Mouse (Mus musculus): ENCODE data around the gene Upf3b. TPM values are rescaled to one million over a fixed set of nuclear protein-coding genes. Genes with fewer than 3 reads are reported as not detected.
A peak's percentile ranks its signal among the peaks of the same experiment; 100 is the strongest.

The Upf3b gene
- total RNA-seq (2012; rRNA removed) = 13.0 and 14.0 TPM in 2 replicates
- polyA plus RNA-seq (2012; ENCODE audit: insufficient read depth in 1 of 2, insufficient read length in 2 of 2, low read depth in 1 of 2, low replicate concordance in 2 of 2, missing spikeins in 1 of 2) = 10 to 100 TPM in 1 of 2 experiments, not detected in 1; 25.0 TPM

DNA sequence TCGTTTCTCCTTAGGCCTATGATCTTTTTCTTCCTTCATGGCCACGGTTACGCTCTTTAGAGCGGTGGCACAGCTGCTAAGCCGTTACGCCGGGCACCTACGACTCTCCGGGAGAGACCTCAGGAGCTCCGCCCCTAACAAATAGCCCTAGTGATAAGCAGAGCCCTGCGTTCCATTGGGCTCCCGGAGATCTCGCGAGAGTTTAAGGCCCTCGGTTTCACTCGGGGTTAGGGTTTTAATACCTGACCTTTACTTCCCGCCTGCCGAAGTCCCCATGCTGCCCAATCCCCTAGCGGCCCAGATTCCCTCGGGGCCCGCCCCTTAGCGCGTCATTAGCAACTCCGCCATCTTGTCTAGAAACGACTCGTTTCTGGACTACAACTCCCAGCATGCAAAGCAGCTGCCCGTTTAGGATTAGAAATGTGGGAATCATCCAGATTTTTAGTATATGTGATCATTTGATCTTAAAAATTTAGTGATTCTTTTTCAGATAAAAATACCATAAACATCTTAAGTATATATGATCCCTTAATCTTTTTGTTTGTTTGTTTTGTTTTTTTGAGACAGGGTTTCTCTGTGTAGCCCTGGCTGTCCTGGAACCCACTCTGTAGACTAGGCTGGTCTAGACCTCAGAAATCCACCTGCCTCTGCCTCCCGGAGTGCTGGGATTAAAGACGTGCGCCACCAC lies at the start of gene Upf3b:
Gene Upf3b, minus strand, starts transcription at position 130 of the 688 bp plus-strand sequence.
- Histone ChIP-seq H3K4me1 (ENCODE audit: control insufficient read depth in 1 of 2, insufficient read depth in 2 of 2, low read length in 2 of 2) (peaks cover 0 to 2% of the 10 kb centered on the region in 2 experiments; a peak in 2 of 4 replicates), H3K27me3 (ENCODE audit: control insufficient read depth in 1 of 2, insufficient read depth in 2 of 2, low read length in 2 of 2) (no peaks in the 10 kb centered on the region), H3K36me3 (ENCODE audit: control insufficient read depth in 1 of 2, insufficient read depth in 2 of 2, low read length in 2 of 2) (peaks cover 8 to 19% of the 10 kb centered on the region in 2 experiments), H3K9me3 (replicated peaks; ENCODE audit: insufficient read depth, low read length) (no peaks in the 10 kb centered on the region), H3K79me2 (ENCODE audit: control insufficient read depth, insufficient read depth, low read length, poor library complexity) (peaks cover 11% of the 10 kb centered on the region), H3K27ac (ENCODE audit: control insufficient read depth, low read depth, low read length) (peak within 1 kb of the TSS; percentile 79), H3K9ac (ENCODE audit: control insufficient read depth, low read depth, low read length, poor library complexity, severe bottlenecking) (peak within 1 kb of the TSS; percentile 74), H3K4me3 (ENCODE audit: control insufficient read depth in 1 of 2, insufficient read depth in 1 of 2, low read depth in 2 of 2, low read length in 2 of 2) (peak within 1 kb of the TSS; percentile 61 to 80)
- DNase-seq (ENCODE audit: low read depth, low spot score) = peak; percentile 96
- TF ChIP-seq JUND (IDR thresholded peaks at IDR 0.05; ENCODE audit: low read depth, low read length) = no peak
- TF ChIP-seq ELF1 (IDR thresholded peaks at IDR 0.05; ENCODE audit: low read depth, low read length) = peak; percentile 34; the same call in 1 of the 2 replicates
- no peak for TF ChIP-seq ZKSCAN1 (IDR thresholded peaks at IDR 0.05; ENCODE audit: low read depth, low read length)
- TF ChIP-seq E2F4 (IDR thresholded peaks at IDR 0.05; ENCODE audit: borderline replicate concordance, low read depth, low read length) = peak; percentile 81
- TF ChIP-seq KAT2A (conservative IDR thresholded peaks at IDR 0.05; ENCODE audit: low read depth, low read length) = peak; percentile 49; the same call in 1 of the 2 replicates
- peak; percentile 75 for TF ChIP-seq TBP (IDR thresholded peaks at IDR 0.05; ENCODE audit: low read depth, low read length)
- TF ChIP-seq HCFC1 (IDR thresholded peaks at IDR 0.05; ENCODE audit: low read depth, low read length) = peak; percentile 91
- 0 out of 2 replicates have a peak, but pooled peaks have one; percentile 28 for TF ChIP-seq POLR2AphosphoS2 (IDR thresholded peaks at IDR 0.05; ENCODE audit: low read length)
- TF ChIP-seq ZNF384 (IDR thresholded peaks at IDR 0.05; ENCODE audit: low read depth, low read length) = no peak
- TF ChIP-seq MAX (IDR thresholded peaks at IDR 0.05; ENCODE audit: low read length) = peak; percentile 47; the same call in 1 of the 2 replicates
- TF ChIP-seq GATA1 (IDR thresholded peaks at IDR 0.05; ENCODE audit: low read depth, low read length) = peak; percentile 54
- no peak for TF ChIP-seq USF1 (IDR thresholded peaks at IDR 0.05; ENCODE audit: low read depth, low read length)
- no peak; the same call in 1 of the 2 replicates for TF ChIP-seq MXI1 (IDR thresholded peaks at IDR 0.05; ENCODE audit: low read depth, low read length)
- no peak for TF ChIP-seq MAZ (IDR thresholded peaks at IDR 0.05; ENCODE audit: low read depth, low read length)
- TF ChIP-seq MEF2A (IDR thresholded peaks at IDR 0.05; ENCODE audit: extremely low read depth, insufficient replicate concordance, low read depth, low read length, poor library complexity, severe bottlenecking) = no peak
- no peak for TF ChIP-seq POLR2AphosphoS5 (IDR thresholded peaks at IDR 0.05; ENCODE audit: borderline replicate concordance, low read depth, low read length)
- TF ChIP-seq NRF1 (IDR thresholded peaks at IDR 0.05; ENCODE audit: insufficient read depth, low read depth, low read length, poor library complexity, severe bottlenecking) = no peak
- peak; percentile 78 for TF ChIP-seq NELFE (IDR thresholded peaks at IDR 0.05; ENCODE audit: low read depth, low read length)
- TF ChIP-seq MYB (IDR thresholded peaks at IDR 0.05; ENCODE audit: low read depth, low read length) = no peak
- TF ChIP-seq USF2 (IDR thresholded peaks at IDR 0.05; ENCODE audit: borderline replicate concordance in 1 of 2, insufficient read depth in 1 of 2, low read depth in 1 of 2, low read length in 2 of 2) = no peak
- TF ChIP-seq BHLHE40 (IDR thresholded peaks at IDR 0.05; ENCODE audit: borderline replicate concordance, low read depth, low read length) = no peak
- peak; percentile 71; the same call in 1 of the 2 replicates for TF ChIP-seq ZMIZ1 (IDR thresholded peaks at IDR 0.05; ENCODE audit: low read depth, low read length)
- no peak for TF ChIP-seq UBTF (IDR thresholded peaks at IDR 0.05; ENCODE audit: borderline replicate concordance, insufficient read depth, low read depth, low read length)
- TF ChIP-seq POLR2A (IDR thresholded peaks at IDR 0.05; ENCODE audit: control insufficient read depth in 1 of 2, insufficient read depth in 1 of 2, low read depth in 1 of 2, low read length in 2 of 2, poor library complexity in 1 of 2) = peak; percentile 50 to 86; a peak in 3 of 4 replicates
- no peak for TF ChIP-seq MAFK (IDR thresholded peaks at IDR 0.05; ENCODE audit: borderline replicate concordance, low read depth, low read length)
- no peak for TF ChIP-seq GABPA (IDR thresholded peaks at IDR 0.05; ENCODE audit: low read depth, low read length)
- no peak for TF ChIP-seq SMC3 (IDR thresholded peaks at IDR 0.05; ENCODE audit: low read depth, low read length)
- peak; percentile 92 for TF ChIP-seq CHD2 (IDR thresholded peaks at IDR 0.05; ENCODE audit: low read length)
- no peak for TF ChIP-seq RCOR1 (IDR thresholded peaks at IDR 0.05; ENCODE audit: low read depth, low read length)
- TF ChIP-seq SIN3A (IDR thresholded peaks at IDR 0.05; ENCODE audit: low read length) = peak; percentile 75
